Mouse (Mus musculus) erythroblast, embryonic 14.5 days (primary cell): ENCODE measurements around the gene Pten.

ENCODE experiments used
- GATA1 ChIP-seq: IDR thresholded peaks from 2 replicates; pipeline ENCODE4 v1.6.1; 2012; ENCODE audit warnings: low read length, inconsistent platforms, mixed read lengths
- TAL1 ChIP-seq: IDR thresholded peaks from 3 replicates; pipeline ENCODE4 v1.6.1; 2012; ENCODE audit warnings: low read length, inconsistent platforms, mixed read lengths

DNA sequence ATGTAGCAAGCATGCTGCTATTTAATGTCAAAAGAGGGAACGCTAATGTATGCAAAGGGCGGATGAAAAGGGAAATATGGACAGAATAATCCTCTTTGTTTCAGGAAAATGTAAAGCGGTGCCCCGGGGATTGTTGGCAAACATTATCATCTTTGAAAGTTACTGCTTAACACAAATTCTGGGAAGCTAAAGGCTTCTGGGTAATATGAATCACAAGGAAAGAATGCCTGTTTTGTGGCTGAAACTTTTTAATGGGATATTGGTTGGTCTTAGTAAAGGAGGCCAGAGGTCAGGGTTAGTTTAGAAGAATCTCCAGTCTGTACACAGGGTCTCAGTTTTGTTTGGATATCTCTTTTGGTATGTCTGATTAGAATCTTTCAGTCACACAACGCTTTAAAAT, 87.2 kb downstream of the Pten start:
- TF ChIP-seq GATA1 (no peak), TAL1 (no peak)
